Mouse (Mus musculus): ENCODE results near the gene Ccnt1. TPM values are rescaled to one million over a fixed set of nuclear protein-coding genes. Genes with fewer than 3 reads are reported as not detected.
A peak's percentile ranks its signal among the peaks of the same experiment; 100 is the strongest.
"Not testable (repeated sequence)": the region's sequence is repeated elsewhere in the genome, so short reads cannot be mapped to it uniquely, and the experiment has no call there.

Gene Ccnt1
- polyA plus RNA-seq, 1 experiment from 2014 or later: 65.8 TPM

- peak overlapping the region; percentile 80 for H3K4me3 ChIP-seq (replicated peaks; ENCODE audit: low read depth, low read length)
- WGBS: 42% methylated on average over 5 of the region's 5 CpGs
- ATAC-seq (ENCODE audit: low FRiP score, low TSS enrichment) (no peak), DNase-seq (no peak)
- H3K27ac ChIP-seq (replicated peaks; ENCODE audit: low read depth, low read length): no peak overlapping the region
- peak overlapping the region; percentile 97; the same call in 1 of the 2 replicates for H3K9ac ChIP-seq (replicated peaks; ENCODE audit: low read length)
- no peaks in the 10 kb centered on the region for H3K27me3 ChIP-seq (ENCODE audit: control insufficient read depth, insufficient read depth, low read length)
- peak overlapping the region; percentile 90 for H3K4me2 ChIP-seq (ENCODE audit: low read length)
- H3K4me1 ChIP-seq (ENCODE audit: control insufficient read depth, insufficient read depth, low read length): peaks cover 10% of the 10 kb centered on the region
- peaks cover 46% of the 10 kb centered on the region for H3K36me3 ChIP-seq (ENCODE audit: control insufficient read depth, insufficient read depth, low read length)
- no peaks in the 10 kb centered on the region for H3K9me3 ChIP-seq (ENCODE audit: control insufficient read depth, low read length)
Measured at GRCm38 (mm10) chr15:98532281-98532680, 38.4 kb downstream of the Ccnt1 start.

- Histone ChIP-seq H3K27me3 (ENCODE audit: control insufficient read depth, insufficient read depth, low read length) (no peaks in the 10 kb centered on the region), H3K9ac (replicated peaks; ENCODE audit: low read length) (no peak overlapping the region), H3K4me2 (ENCODE audit: low read length) (no peak overlapping the region), H3K36me3 (ENCODE audit: control insufficient read depth, insufficient read depth, low read length) (peaks cover 82% of the 10 kb centered on the region), H3K27ac (replicated peaks; ENCODE audit: low read depth, low read length) (no peak overlapping the region), H3K9me3 (ENCODE audit: control insufficient read depth, low read length) (no peaks in the 10 kb centered on the region), H3K4me3 (replicated peaks; ENCODE audit: low read depth, low read length) (no peak overlapping the region), H3K4me1 (ENCODE audit: control insufficient read depth, insufficient read depth, low read length) (peaks cover 10% of the 10 kb centered on the region)
- ATAC-seq (ENCODE audit: low FRiP score, low TSS enrichment) (no peak), DNase-seq (no peak)
- WGBS: 84% methylated on average over 5 of the region's 5 CpGs
Measured at GRCm38 (mm10) chr15:98528066-98528563, 42.6 kb downstream of the Ccnt1 start.

DNA sequence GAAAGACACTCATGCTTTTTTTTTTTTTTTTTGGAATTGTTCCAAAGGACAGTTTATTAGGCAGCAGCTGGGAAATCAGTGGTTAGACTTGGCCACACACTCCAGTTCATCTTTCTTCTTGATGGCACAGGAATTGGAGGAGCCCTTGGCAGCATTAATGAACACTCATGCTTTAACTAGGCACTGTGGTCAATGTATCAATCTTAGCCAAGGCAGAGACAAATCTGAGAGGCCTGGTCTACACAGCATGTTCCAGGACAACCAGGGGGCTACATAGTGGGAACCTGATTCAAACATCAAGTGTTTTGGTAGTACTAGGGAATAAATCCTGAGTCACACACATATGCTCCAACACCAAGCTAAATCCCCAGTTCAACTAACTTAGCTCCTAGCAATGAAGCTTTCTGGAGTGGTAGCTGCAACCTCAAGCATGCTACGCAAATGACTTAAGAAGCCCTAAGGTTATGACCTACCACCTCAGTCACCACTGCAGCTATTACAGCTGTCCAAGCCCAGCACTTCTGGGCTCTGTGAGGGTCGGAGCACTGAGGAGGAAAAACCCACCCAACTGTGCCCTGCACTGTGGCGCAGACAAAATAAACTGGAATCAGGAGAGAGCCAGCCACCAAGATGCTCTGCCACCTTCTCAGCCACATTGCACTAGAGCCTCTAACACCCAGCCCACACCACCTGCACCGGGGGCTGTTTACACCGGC lies 43.5 kb downstream of the Ccnt1 start:
- H3K27me3 ChIP-seq (ENCODE audit: control insufficient read depth, insufficient read depth, low read length): no peaks in the 10 kb centered on the region
- WGBS: 91% methylated on average over 5 of the region's 5 CpGs
- no peak for DNase-seq
- peaks cover 2% of the 10 kb centered on the region for H3K4me1 ChIP-seq (ENCODE audit: control insufficient read depth, insufficient read depth, low read length)
- no peaks in the 10 kb centered on the region for H3K9me3 ChIP-seq (ENCODE audit: control insufficient read depth, low read length)
- H3K4me2 ChIP-seq (ENCODE audit: low read length): no peak overlapping the region
- H3K36me3 ChIP-seq (ENCODE audit: control insufficient read depth, insufficient read depth, low read length): peaks cover 91% of the 10 kb centered on the region
- no peak overlapping the region for H3K9ac ChIP-seq (replicated peaks; ENCODE audit: low read length)
- no peak overlapping the region for H3K4me3 ChIP-seq (replicated peaks; ENCODE audit: low read depth, low read length)
- no peak for ATAC-seq (ENCODE audit: low FRiP score, low TSS enrichment)
- H3K27ac ChIP-seq (replicated peaks; ENCODE audit: low read depth, low read length): no peak overlapping the region

DNA sequence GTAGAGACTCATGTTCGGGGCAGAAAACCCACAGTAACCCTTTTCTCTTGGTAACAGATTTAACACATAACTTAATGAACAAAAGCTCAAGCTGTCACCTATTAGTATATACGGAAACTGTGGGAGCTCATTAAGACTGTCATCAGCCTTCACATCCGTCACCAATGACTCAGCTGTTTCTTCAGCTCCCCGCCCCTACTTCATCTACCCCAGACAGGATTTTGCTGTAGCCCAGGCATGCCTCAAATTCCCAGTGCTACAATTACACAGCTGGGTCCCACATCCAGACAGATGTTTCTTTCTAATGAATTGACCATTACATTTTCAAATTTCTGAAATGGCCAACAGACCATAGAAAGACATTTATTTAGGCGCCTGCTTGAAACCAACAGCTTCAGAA lies 44.7 kb downstream of the Ccnt1 start:
- ATAC-seq (ENCODE audit: low FRiP score, low TSS enrichment) (no peak), DNase-seq (no peak)
- Histone ChIP-seq H3K27me3 (ENCODE audit: control insufficient read depth, insufficient read depth, low read length) (no peaks in the 10 kb centered on the region), H3K9ac (replicated peaks; ENCODE audit: low read length) (no peak overlapping the region), H3K4me3 (replicated peaks; ENCODE audit: low read depth, low read length) (no peak overlapping the region), H3K36me3 (ENCODE audit: control insufficient read depth, insufficient read depth, low read length) (peaks cover 96% of the 10 kb centered on the region), H3K4me1 (ENCODE audit: control insufficient read depth, insufficient read depth, low read length) (no peaks in the 10 kb centered on the region), H3K27ac (replicated peaks; ENCODE audit: low read depth, low read length) (no peak overlapping the region), H3K4me2 (ENCODE audit: low read length) (no peak overlapping the region), H3K9me3 (ENCODE audit: control insufficient read depth, low read length) (no peaks in the 10 kb centered on the region)
- whole genome bisulfite sequencing: 74% methylated on average over 5 of the region's 5 CpGs

DNA sequence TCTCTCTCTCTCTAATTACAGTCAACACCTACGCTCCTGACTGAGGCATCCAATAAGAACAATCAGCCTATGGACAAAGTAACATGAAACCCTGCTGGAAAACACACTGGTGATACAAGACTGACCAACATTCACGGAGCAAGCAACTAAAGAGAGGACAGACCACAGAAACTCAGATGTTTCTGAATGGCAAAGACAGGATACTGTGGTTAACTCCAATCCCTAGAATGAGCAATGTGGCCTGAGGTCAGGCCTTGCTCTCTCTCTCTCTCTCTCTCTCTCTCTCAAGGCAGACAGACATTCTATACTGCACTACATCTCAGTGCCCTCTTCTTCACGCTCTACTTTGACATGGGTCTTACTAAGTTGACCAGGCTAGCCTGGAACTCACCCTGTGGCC lies 49.5 kb downstream of the Ccnt1 start:
- ATAC-seq (ENCODE audit: low FRiP score, low TSS enrichment): no peak
- Histone ChIP-seq H3K4me2 (ENCODE audit: low read length) (no peak overlapping the region), H3K27me3 (ENCODE audit: control insufficient read depth, insufficient read depth, low read length) (no peaks in the 10 kb centered on the region), H3K9ac (replicated peaks; ENCODE audit: low read length) (no peak overlapping the region), H3K9me3 (ENCODE audit: control insufficient read depth, low read length) (no peaks in the 10 kb centered on the region), H3K36me3 (ENCODE audit: control insufficient read depth, insufficient read depth, low read length) (peaks cover 76% of the 10 kb centered on the region), H3K4me1 (ENCODE audit: control insufficient read depth, insufficient read depth, low read length) (no peaks in the 10 kb centered on the region), H3K4me3 (replicated peaks; ENCODE audit: low read depth, low read length) (no peak overlapping the region), H3K27ac (replicated peaks; ENCODE audit: low read depth, low read length) (no peak overlapping the region)
- WGBS: 96% methylated on average over 3 of the region's 3 CpGs
- no peak for DNase-seq

GRCm38 (mm10) chr15:98517380-98518355 lies 53.1 kb downstream of the Ccnt1 start:
- H3K36me3 ChIP-seq (ENCODE audit: control insufficient read depth, insufficient read depth, low read length): peaks cover 44% of the 10 kb centered on the region

DNA sequence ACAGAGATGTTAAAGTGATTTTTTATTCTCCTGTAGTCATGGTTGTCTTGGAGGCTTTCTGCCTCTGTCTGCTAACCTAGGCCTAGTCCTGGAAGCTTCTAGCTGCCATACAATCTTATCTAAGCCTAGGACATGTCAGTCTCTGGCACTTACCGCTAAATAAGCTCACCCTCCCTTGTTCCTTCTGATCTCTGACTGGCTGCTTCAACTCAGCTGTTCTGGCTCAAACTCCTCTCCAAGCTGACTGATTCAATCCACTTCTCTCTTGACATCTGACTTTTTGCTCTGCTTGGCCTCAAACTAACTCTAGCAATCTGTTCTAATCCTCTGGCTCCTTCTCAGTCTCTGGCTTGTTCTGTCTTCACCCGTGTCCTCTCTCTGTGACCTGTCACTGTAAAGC lies 55.9 kb downstream of the Ccnt1 start:
- not testable (repeated sequence) for H3K27ac ChIP-seq (replicated peaks; ENCODE audit: low read depth, low read length); H3K4me3 ChIP-seq (replicated peaks; ENCODE audit: low read depth, low read length); H3K4me1 ChIP-seq (ENCODE audit: control insufficient read depth, insufficient read depth, low read length); DNase-seq; H3K27me3 ChIP-seq (ENCODE audit: control insufficient read depth, insufficient read depth, low read length); H3K9me3 ChIP-seq (ENCODE audit: control insufficient read depth, low read length); H3K9ac ChIP-seq (replicated peaks; ENCODE audit: low read length); H3K4me2 ChIP-seq (ENCODE audit: low read length); ATAC-seq (ENCODE audit: low FRiP score, low TSS enrichment)
- 82% methylated on average over 2 of the region's 2 CpGs for WGBS
- H3K36me3 ChIP-seq (ENCODE audit: control insufficient read depth, insufficient read depth, low read length): peaks cover 17% of the 10 kb centered on the region

More at GRCm38 (mm10) chr15:98517380-98518355, 53.1 kb downstream of the Ccnt1 start:
- no peak for ATAC-seq (ENCODE audit: low FRiP score, low TSS enrichment)
- DNase-seq: peak; percentile 68
- no peak overlapping the region for H3K9ac ChIP-seq (replicated peaks; ENCODE audit: low read length)
- no peak overlapping the region for H3K4me2 ChIP-seq (ENCODE audit: low read length)
- no peak overlapping the region for H3K27ac ChIP-seq (replicated peaks; ENCODE audit: low read depth, low read length)
- no peaks in the 10 kb centered on the region for H3K27me3 ChIP-seq (ENCODE audit: control insufficient read depth, insufficient read depth, low read length)
- no peaks in the 10 kb centered on the region for H3K4me1 ChIP-seq (ENCODE audit: control insufficient read depth, insufficient read depth, low read length)
- no peaks in the 10 kb centered on the region for H3K9me3 ChIP-seq (ENCODE audit: control insufficient read depth, low read length)
- no peak overlapping the region for H3K4me3 ChIP-seq (replicated peaks; ENCODE audit: low read depth, low read length)
- 71% methylated on average over 16 of the region's 16 CpGs for WGBS

- no peak for ATAC-seq (ENCODE audit: low FRiP score, low TSS enrichment)
- WGBS: 88% methylated on average over 8 of the region's 8 CpGs
Measured at GRCm38 (mm10) chr15:98514146-98514545, 56.6 kb downstream of the Ccnt1 start.

More at GRCm38 (mm10) chr15:98514146-98514545, 56.6 kb downstream of the Ccnt1 start:
- DNase-seq: no peak
- no peak overlapping the region for H3K4me2 ChIP-seq (ENCODE audit: low read length)
- no peak overlapping the region for H3K4me3 ChIP-seq (replicated peaks; ENCODE audit: low read depth, low read length)
- peaks cover 12% of the 10 kb centered on the region for H3K36me3 ChIP-seq (ENCODE audit: control insufficient read depth, insufficient read depth, low read length)
- H3K27me3 ChIP-seq (ENCODE audit: control insufficient read depth, insufficient read depth, low read length): no peaks in the 10 kb centered on the region
- H3K9me3 ChIP-seq (ENCODE audit: control insufficient read depth, low read length): no peaks in the 10 kb centered on the region
- 0 out of 2 replicates have a peak, but pooled peaks cover 3% of the 10 kb centered on the region for H3K4me1 ChIP-seq (ENCODE audit: control insufficient read depth, insufficient read depth, low read length)
- no peak overlapping the region for H3K27ac ChIP-seq (replicated peaks; ENCODE audit: low read depth, low read length)
- no peak overlapping the region for H3K9ac ChIP-seq (replicated peaks; ENCODE audit: low read length)
